Mouse (Mus musculus): ENCODE results near the gene Gm13279.
"Not testable (repeated sequence)": the region's sequence is repeated elsewhere in the genome, so short reads cannot be mapped to it uniquely, and the experiment has no call there.

- TF ChIP-seq REST (IDR thresholded peaks at IDR 0.05; ENCODE audit: insufficient read depth, insufficient read length); POLR2A (IDR thresholded peaks at IDR 0.05; ENCODE audit: insufficient read length, low read depth); USF1 (IDR thresholded peaks at IDR 0.05; ENCODE audit: low read depth): not testable (repeated sequence)
Observed at GRCm38 (mm10) chr4:88788402-88788801, 8.8 kb upstream of the Gm13279 start, which contains the start of gene Gm13277.
